Mouse (Mus musculus) ES-E14 (cell line): ENCODE data around the gene St3gal3.

Experiments
- CHD2 ChIP-seq: IDR thresholded peaks from 2 replicates; pipeline ENCODE4 v1.6.1; 2014; ENCODE audit warnings: mild to moderate bottlenecking, low read depth, low read length, inconsistent platforms
- HCFC1 ChIP-seq: IDR thresholded peaks from 2 replicates; pipeline ENCODE4 v1.6.1; 2012; ENCODE audit warnings: low read length, inconsistent platforms, borderline replicate concordance; ENCODE audit not compliant: insufficient read depth
- MAFK ChIP-seq: IDR thresholded peaks from 2 replicates; pipeline ENCODE4 v1.6.1; 2014; ENCODE audit warnings: mild to moderate bottlenecking, low read depth, low read length, inconsistent platforms; ENCODE audit not compliant: insufficient read depth
- ZC3H11A ChIP-seq: IDR thresholded peaks from 2 replicates; pipeline ENCODE4 v1.6.1; 2012; ENCODE audit warnings: low read depth, mild to moderate bottlenecking, inconsistent platforms, low read length, borderline replicate concordance

GRCm38 (mm10) chr4:117943317-117943716 is 191.4 kb downstream of the St3gal3 start:
- TF ChIP-seq ZC3H11A = no peak
- TF ChIP-seq MAFK = no peak
- no peak for TF ChIP-seq CHD2
- TF ChIP-seq HCFC1 = no peak
